Mouse (Mus musculus) cerebellum, adult 2 months (tissue): ENCODE measurements at regions not wholly inside any gene's neighbourhood (a gene's known extent, or its start where the extent isn't known, plus 50 kb on each side); places are given as distances from the start of the nearest gene placed in this dataset.
A peak's percentile ranks its signal among the peaks of the same experiment; 100 is the strongest.

Source experiments
- DNase-seq, 2 experiments: peaks; one replicate each; pipeline ENCODE4 v3.0.0; 2021
- H3K27ac ChIP-seq: fragments of 200-500 bp; 2 replicates; pipeline ENCODE4 v1.5.1; 2012; ENCODE audit warnings: low read length, control low read depth, inconsistent platforms; ENCODE audit not compliant: insufficient read depth
- H3K27me3 ChIP-seq: fragments of 200-500 bp; 2 replicates; pipeline ENCODE4 v1.6.1; 2012; ENCODE audit warnings: inconsistent platforms, mild to moderate bottlenecking, low read length, moderate library complexity; ENCODE audit not compliant: control insufficient read depth, insufficient read depth
- H3K4me1 ChIP-seq: fragments of 200-500 bp; 2 replicates; pipeline ENCODE4 v1.6.1; 2011; ENCODE audit warnings: low read length; ENCODE audit not compliant: control insufficient read depth, insufficient read depth
- H3K4me3 ChIP-seq: fragments of 200-500 bp; replicated peaks from 2 replicates; pipeline ENCODE3; 2011; ENCODE audit warnings: mild to moderate bottlenecking, low read depth, low read length, control low read depth; ENCODE audit not compliant: insufficient read depth
- CTCF ChIP-seq: fragments of 200-500 bp; IDR thresholded peaks from 2 replicates; pipeline ENCODE4 v1.5.1; 2011; ENCODE audit warnings: low read depth, mild to moderate bottlenecking, control low read depth, low read length, moderate library complexity, borderline replicate concordance; ENCODE audit not compliant: insufficient read depth
- POLR2A ChIP-seq: fragments of 200-500 bp; IDR thresholded peaks from 2 replicates; pipeline ENCODE4 v1.6.1; 2011; ENCODE audit warnings: low read length, control low read depth, borderline replicate concordance; ENCODE audit not compliant: insufficient read depth
- WGBS: fragments of 180-500 bp; shearing (Covaris S2); methylation state at CpG from one replicate; pipeline ENCODE4 v1.1.7; 2018; 5-methylcytosine and 5-hydroxymethylcytosine counted together

GRCm38 (mm10) chr1:119194533-119194932 is 141.1 kb upstream of the Gli2 start:
- 56% methylated on average over 6 of the region's 6 CpGs for WGBS
- Histone ChIP-seq H3K27me3 (peaks cover 3% of the 10 kb centered on the region; the same call in 1 of the 2 replicates), H3K27ac (no peak overlapping the region), H3K4me1 (peaks cover 4% of the 10 kb centered on the region; the same call in 1 of the 2 replicates), H3K4me3 (no peak overlapping the region)
- DNase-seq, result no peak
- TF ChIP-seq POLR2A (no peak), CTCF (no peak)

GRCm38 (mm10) chr1:119191177-119191576 is 137.8 kb upstream of the Gli2 start:
- Histone ChIP-seq H3K27me3 (peaks cover 1% of the 10 kb centered on the region; the same call in 1 of the 2 replicates), H3K4me1 (0 out of 2 replicates have a peak, but pooled peaks cover 3% of the 10 kb centered on the region), H3K4me3 (no peak overlapping the region), H3K27ac (no peak overlapping the region)
- TF ChIP-seq POLR2A (no peak), CTCF (no peak)
- no peak for DNase-seq
- 97% methylated on average over 2 of the region's 2 CpGs for WGBS

GRCm38 (mm10) chr1:119189461-119190066 is 136.1 kb upstream of the Gli2 start:
- Histone ChIP-seq H3K27ac (no peak overlapping the region), H3K27me3 (peaks cover 1% of the 10 kb centered on the region; the same call in 1 of the 2 replicates), H3K4me3 (no peak overlapping the region), H3K4me1 (0 out of 2 replicates have a peak, but pooled peaks cover 3% of the 10 kb centered on the region)
- DNase-seq, result peak; percentile 15
- 2% methylated on average over 23 of the region's 23 CpGs for WGBS
- TF ChIP-seq CTCF (no peak), POLR2A (no peak)

- no peak for TF ChIP-seq POLR2A
- TF ChIP-seq CTCF, result no peak
- no peak overlapping the region for H3K27ac ChIP-seq
- H3K27me3 ChIP-seq, result peaks cover 1% of the 10 kb centered on the region; the same call in 1 of the 2 replicates
- 96% methylated on average over 2 of the region's 2 CpGs for WGBS
- 0 out of 2 replicates have a peak, but pooled peaks cover 3% of the 10 kb centered on the region for H3K4me1 ChIP-seq
- H3K4me3 ChIP-seq, result no peak overlapping the region
- no peak for DNase-seq
Measured at GRCm38 (mm10) chr1:119187301-119187700, 133.9 kb upstream of the Gli2 start.

GRCm38 (mm10) chr1:119186856-119187255 is 133.4 kb upstream of the Gli2 start:
- Histone ChIP-seq H3K4me1 (0 out of 2 replicates have a peak, but pooled peaks cover 3% of the 10 kb centered on the region), H3K4me3 (no peak overlapping the region), H3K27ac (no peak overlapping the region), H3K27me3 (peaks cover 1% of the 10 kb centered on the region; the same call in 1 of the 2 replicates)
- TF ChIP-seq CTCF, result no peak
- TF ChIP-seq POLR2A, result no peak
- 77% methylated on average over 4 of the region's 4 CpGs for WGBS
- DNase-seq, result no peak

- 90% methylated on average over 17 of the region's 17 CpGs for WGBS
- TF ChIP-seq CTCF, result no peak
- TF ChIP-seq POLR2A, result no peak
- H3K4me1 ChIP-seq, result no peaks in the 10 kb centered on the region
Measured at GRCm38 (mm10) chr1:119183558-119184270, 130.3 kb upstream of the Gli2 start.

GRCm38 (mm10) chr1:119173030-119173756 is 119.8 kb upstream of the Gli2 start:
- Histone ChIP-seq H3K4me3 (no peak overlapping the region), H3K4me1 (peaks cover 9% of the 10 kb centered on the region), H3K27me3 (no peaks in the 10 kb centered on the region; the same call in 1 of the 2 replicates), H3K27ac (no peak overlapping the region)
- no peak for DNase-seq
- WGBS, result 85% methylated on average over 5 of the region's 5 CpGs
- TF ChIP-seq CTCF (no peak), POLR2A (no peak)

More at GRCm38 (mm10) chr1:119183558-119184270, 130.3 kb upstream of the Gli2 start:
- Histone ChIP-seq H3K4me3 (no peak overlapping the region), H3K27me3 (no peaks in the 10 kb centered on the region; the same call in 1 of the 2 replicates), H3K27ac (no peak overlapping the region)
- no peak for DNase-seq
